Mouse (Mus musculus) MEL (cell line): Measurements from ENCODE around the gene Fat2. TPM values are rescaled to one million over a fixed set of nuclear protein-coding genes. Genes with fewer than 3 reads are reported as not detected.
A peak's percentile ranks its signal among the peaks of the same experiment; 100 is the strongest.

Experiments
- DNase-seq: peaks from one replicate; pipeline ENCODE4 v3.0.0; 2011; ENCODE audit warnings: low read depth, low spot score
- H3K27ac ChIP-seq: 2 replicates; pipeline ENCODE4 v1.5.1; 2012; ENCODE audit warnings: low read depth, mild to moderate bottlenecking, control low read depth, low read length, moderate library complexity; ENCODE audit not compliant: control insufficient read depth
- H3K27me3 ChIP-seq, 2 experiments: fragments of 150-350 bp in 1 of 2; sonication (generic) in 1 of 2; 2 replicates each; pipeline ENCODE4 v1.6.1; 2012; ENCODE audit warnings: low read length in 2 of 2, mild to moderate bottlenecking in 2 of 2, improper control_type of control experiment in 1 of 2, moderate library complexity in 1 of 2; ENCODE audit not compliant: insufficient read depth in 2 of 2, control insufficient read depth in 1 of 2
- H3K36me3 ChIP-seq, 2 experiments: 2 replicates each; pipeline ENCODE4 v1.6.1; 2012 to 2014; ENCODE audit warnings: low read length in 2 of 2, improper control_type of control experiment in 1 of 2, inconsistent platforms in 1 of 2, mild to moderate bottlenecking in 1 of 2; ENCODE audit not compliant: insufficient read depth in 2 of 2, control insufficient read depth in 1 of 2
- H3K4me1 ChIP-seq, 2 experiments: fragments of 150-350 bp in 1 of 2; sonication (generic) in 1 of 2; 2 replicates each; pipeline ENCODE4 v1.6.1; 2012; ENCODE audit warnings: low read length in 2 of 2, improper control_type of control experiment in 1 of 2, mild to moderate bottlenecking in 1 of 2; ENCODE audit not compliant: insufficient read depth in 2 of 2, control insufficient read depth in 1 of 2
- H3K4me3 ChIP-seq, 2 experiments: fragments of 150-350 bp in 1 of 2; sonication (generic) in 1 of 2; 2 replicates each; pipeline ENCODE4 v1.5.1; 2012; ENCODE audit warnings: low read depth in 2 of 2, low read length in 2 of 2, mild to moderate bottlenecking in 2 of 2, moderate library complexity in 2 of 2, control low read depth in 1 of 2, improper control_type of control experiment in 1 of 2; ENCODE audit not compliant: control insufficient read depth in 1 of 2, insufficient read depth in 1 of 2
- H3K79me2 ChIP-seq: 2 replicates; pipeline ENCODE4 v1.6.1; 2012; ENCODE audit warnings: mild to moderate bottlenecking, low read length, moderate library complexity; ENCODE audit not compliant: control insufficient read depth, poor library complexity, insufficient read depth
- H3K9ac ChIP-seq: 2 replicates; pipeline ENCODE4 v1.6.1; 2012; ENCODE audit warnings: low read depth, mild to moderate bottlenecking, control low read depth, low read length, moderate library complexity; ENCODE audit not compliant: control insufficient read depth, poor library complexity, severe bottlenecking
- H3K9me3 ChIP-seq: fragments of 150-350 bp; sonication (generic); replicated peaks from 2 replicates; pipeline ENCODE4 v1.6.1; 2012; ENCODE audit warnings: mild to moderate bottlenecking, low read length, improper control_type of control experiment, moderate library complexity; ENCODE audit not compliant: insufficient read depth
- BHLHE40 ChIP-seq: IDR thresholded peaks from 2 replicates; pipeline ENCODE4 v1.6.1; 2012; ENCODE audit warnings: low read depth, mild to moderate bottlenecking, inconsistent platforms, low read length, improper control_type of control experiment, borderline replicate concordance
- CHD1 ChIP-seq: IDR thresholded peaks from 2 replicates; pipeline ENCODE4 v1.6.1; 2012; ENCODE audit warnings: low read depth, mild to moderate bottlenecking, inconsistent platforms, low read length, improper control_type of control experiment
- CHD2 ChIP-seq: IDR thresholded peaks from 2 replicates; pipeline ENCODE4 v1.6.1; 2011; ENCODE audit warnings: low read length, improper control_type of control experiment
- CTCF ChIP-seq, 3 experiments: IDR thresholded peaks in 2 of 3; conservative IDR thresholded peaks in 1 of 3; 2 replicates each; pipeline ENCODE4 v1.5.1; 2011 to 2012; ENCODE audit warnings: low read length in 3 of 3, low read depth in 2 of 3, mild to moderate bottlenecking in 2 of 3, improper control_type of control experiment in 1 of 3, inconsistent platforms in 1 of 3, mixed read lengths in 1 of 3, moderate library complexity in 1 of 3; ENCODE audit not compliant: control insufficient read depth in 1 of 3, insufficient read depth in 1 of 3, poor library complexity in 1 of 3, severe bottlenecking in 1 of 3
- E2F4 ChIP-seq: IDR thresholded peaks from 2 replicates; pipeline ENCODE4 v1.6.1; 2011; ENCODE audit warnings: low read depth, low read length, improper control_type of control experiment, borderline replicate concordance
- ELF1 ChIP-seq: IDR thresholded peaks from 2 replicates; pipeline ENCODE4 v1.6.1; 2014; ENCODE audit warnings: low read depth, mild to moderate bottlenecking, inconsistent platforms, low read length, improper control_type of control experiment, moderate library complexity
- ETS1 ChIP-seq: IDR thresholded peaks from 2 replicates; pipeline ENCODE4 v1.6.1; 2012; ENCODE audit warnings: low read depth, mild to moderate bottlenecking, inconsistent platforms, low read length, improper control_type of control experiment, moderate library complexity
- GABPA ChIP-seq: IDR thresholded peaks from 2 replicates; pipeline ENCODE4 v1.6.1; 2012; ENCODE audit warnings: low read depth, mild to moderate bottlenecking, inconsistent platforms, low read length, improper control_type of control experiment, moderate library complexity
- GATA1 ChIP-seq: IDR thresholded peaks from 2 replicates; pipeline ENCODE4 v1.6.1; 2011; ENCODE audit warnings: low read depth, low read length, improper control_type of control experiment
- HCFC1 ChIP-seq: IDR thresholded peaks from 2 replicates; pipeline ENCODE4 v1.6.1; 2012; ENCODE audit warnings: low read depth, mild to moderate bottlenecking, inconsistent platforms, low read length, improper control_type of control experiment, moderate library complexity
- JUND ChIP-seq: IDR thresholded peaks from 2 replicates; pipeline ENCODE4 v1.6.1; 2011; ENCODE audit warnings: low read depth, mild to moderate bottlenecking, improper control_type of control experiment, low read length
- KAT2A ChIP-seq: conservative IDR thresholded peaks from 2 replicates; pipeline ENCODE4 v1.6.1; 2012; ENCODE audit warnings: low read depth, low read length, improper control_type of control experiment, inconsistent platforms
- MAX ChIP-seq: IDR thresholded peaks from 2 replicates; pipeline ENCODE4 v1.6.1; 2011; ENCODE audit warnings: low read length, improper control_type of control experiment
- MAZ ChIP-seq: IDR thresholded peaks from 2 replicates; pipeline ENCODE4 v1.6.1; 2012; ENCODE audit warnings: low read depth, mild to moderate bottlenecking, inconsistent platforms, low read length, improper control_type of control experiment
- MEF2A ChIP-seq: IDR thresholded peaks from 2 replicates; pipeline ENCODE4 v1.6.1; 2014; ENCODE audit warnings: low read depth, mild to moderate bottlenecking, inconsistent platforms, low read length, improper control_type of control experiment; ENCODE audit not compliant: poor library complexity, insufficient replicate concordance, severe bottlenecking; ENCODE audit errors: extremely low read depth
- MXI1 ChIP-seq: IDR thresholded peaks from 2 replicates; pipeline ENCODE4 v1.6.1; 2011; ENCODE audit warnings: mild to moderate bottlenecking, low read depth, low read length, improper control_type of control experiment
- MYC ChIP-seq: IDR thresholded peaks from 2 replicates; pipeline ENCODE4 v1.6.1; 2011; ENCODE audit warnings: low read depth, mild to moderate bottlenecking, low read length, improper control_type of control experiment, moderate library complexity
- NELFE ChIP-seq: IDR thresholded peaks from 2 replicates; pipeline ENCODE4 v1.6.1; 2011; ENCODE audit warnings: low read depth, low read length, improper control_type of control experiment
- NRF1 ChIP-seq: IDR thresholded peaks from 2 replicates; pipeline ENCODE4 v1.6.1; 2014; ENCODE audit warnings: low read depth, mild to moderate bottlenecking, inconsistent platforms, low read length, improper control_type of control experiment, moderate library complexity; ENCODE audit not compliant: poor library complexity, insufficient read depth, severe bottlenecking
- POLR2A ChIP-seq, 2 experiments: IDR thresholded peaks; 2 replicates each; pipeline ENCODE4 v1.6.1; 2011 to 2012; ENCODE audit warnings: low read length in 2 of 2, mild to moderate bottlenecking in 2 of 2, control low read depth in 1 of 2, improper control_type of control experiment in 1 of 2, low read depth in 1 of 2, moderate library complexity in 1 of 2; ENCODE audit not compliant: control insufficient read depth in 1 of 2, insufficient read depth in 1 of 2, poor library complexity in 1 of 2
- POLR2AphosphoS5 ChIP-seq: IDR thresholded peaks from 2 replicates; pipeline ENCODE4 v1.6.1; 2012; ENCODE audit warnings: low read depth, borderline replicate concordance, mild to moderate bottlenecking, inconsistent platforms, low read length, moderate library complexity, mixed read lengths
- RAD21 ChIP-seq: IDR thresholded peaks from 2 replicates; pipeline ENCODE4 v1.6.1; 2011; ENCODE audit warnings: mild to moderate bottlenecking, low read depth, low read length, improper control_type of control experiment
- SIN3A ChIP-seq: IDR thresholded peaks from 2 replicates; pipeline ENCODE4 v1.6.1; 2012; ENCODE audit warnings: low read length, improper control_type of control experiment, inconsistent platforms
- SMC3 ChIP-seq: IDR thresholded peaks from 2 replicates; pipeline ENCODE4 v1.6.1; 2011; ENCODE audit warnings: low read depth, low read length, improper control_type of control experiment
- TBP ChIP-seq: IDR thresholded peaks from 2 replicates; pipeline ENCODE4 v1.8.0; 2011; ENCODE audit warnings: low read depth, low read length, improper control_type of control experiment
- TCF12 ChIP-seq: IDR thresholded peaks from 2 replicates; pipeline ENCODE4 v1.6.1; 2014; ENCODE audit warnings: low read depth, mild to moderate bottlenecking, inconsistent platforms, low read length, improper control_type of control experiment, moderate library complexity
- UBTF ChIP-seq: IDR thresholded peaks from 2 replicates; pipeline ENCODE4 v1.6.1; 2012; ENCODE audit warnings: low read depth, mild to moderate bottlenecking, inconsistent platforms, low read length, improper control_type of control experiment, moderate library complexity, borderline replicate concordance; ENCODE audit not compliant: insufficient read depth
- USF1 ChIP-seq: IDR thresholded peaks from 2 replicates; pipeline ENCODE4 v1.6.1; 2014; ENCODE audit warnings: low read depth, mild to moderate bottlenecking, inconsistent platforms, low read length, improper control_type of control experiment, moderate library complexity
- USF2 ChIP-seq, 2 experiments: IDR thresholded peaks; 2 replicates each; pipeline ENCODE4 v1.6.1; 2011 to 2012; ENCODE audit warnings: improper control_type of control experiment in 2 of 2, low read length in 2 of 2, borderline replicate concordance in 1 of 2, inconsistent platforms in 1 of 2, low read depth in 1 of 2, mild to moderate bottlenecking in 1 of 2; ENCODE audit not compliant: insufficient read depth in 1 of 2
- ZC3H11A ChIP-seq: IDR thresholded peaks from 2 replicates; pipeline ENCODE4 v1.6.1; 2012; ENCODE audit warnings: low read depth, mild to moderate bottlenecking, inconsistent platforms, low read length, improper control_type of control experiment
- ZMIZ1 ChIP-seq: IDR thresholded peaks from 2 replicates; pipeline ENCODE4 v1.6.1; 2012; ENCODE audit warnings: low read depth, mild to moderate bottlenecking, inconsistent platforms, low read length, improper control_type of control experiment, moderate library complexity
- polyA plus RNA-seq, 2 experiments: library from polyadenylated mRNA; stranded (reverse) in 1 of 2; unstranded in 1 of 2; fragments of >175 nt in 1 of 2; fragments of >200 nt in 1 of 2; gene quantifications; 2 replicates each; pipeline versions ENCODE4 v1.2.1 to v1.2.4; 2012; ENCODE audit warnings: low replicate concordance in 2 of 2, low read depth in 1 of 2; ENCODE audit not compliant: insufficient read length in 2 of 2, insufficient read depth in 1 of 2, missing spikeins in 1 of 2
- total RNA-seq: library from RNA; depleted of rRNA; stranded (reverse); fragments of 300-350 nt; gene quantifications from 2 replicates; pipeline ENCODE4 v1.2.3, GENCODE M21; 2012

The Fat2 gene
- total and polyA plus RNA-seq, 3 experiments: under 0.01 to 0.01 TPM; not detected in 1

DNA sequence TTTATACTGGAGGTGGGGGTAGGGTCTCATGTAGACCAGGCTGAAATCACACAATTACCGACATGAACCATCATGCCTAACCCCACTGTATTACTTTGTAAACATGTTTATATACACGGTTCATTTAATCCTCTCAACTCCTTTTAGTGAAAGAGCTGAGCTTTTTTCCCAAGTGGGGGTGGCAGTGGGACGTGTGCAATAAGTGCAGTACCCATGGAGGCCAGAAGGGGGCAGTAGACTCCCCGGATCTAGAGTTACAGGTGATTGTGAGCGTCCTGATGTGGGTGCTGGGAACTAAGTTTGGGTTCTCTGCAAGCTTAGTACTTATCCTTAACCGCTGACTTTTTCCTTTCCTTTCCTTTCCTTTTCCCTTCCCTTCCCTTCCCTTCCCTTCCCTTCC, 37.5 kb upstream of the Fat2 start:
- H3K9me3 ChIP-seq: no peaks in the 10 kb centered on the region
- H3K27ac ChIP-seq: no peak overlapping the region
- peak overlapping the region; percentile 54 to 60 for H3K4me3 ChIP-seq
- peak; percentile 79 for DNase-seq
- H3K4me1 ChIP-seq: no peaks in the 10 kb centered on the region
- peak overlapping the region; percentile 56 for H3K9ac ChIP-seq
- 0 out of 4 replicates have a peak, but pooled peaks cover 0 to 3% of the 10 kb centered on the region in 2 experiments for H3K36me3 ChIP-seq
- peaks cover 2 to 7% of the 10 kb centered on the region in 2 experiments; a peak in 3 of 4 replicates for H3K27me3 ChIP-seq
- TF ChIP-seq MAX (no peak), NELFE (no peak), CHD2 (no peak), ZC3H11A (0 out of 2 replicates have a peak, but pooled peaks have one; percentile 9), SMC3 (peak; percentile 43), ETS1 (no peak), MAZ (0 out of 2 replicates have a peak, but pooled peaks have one; percentile 68), CTCF (IDR thresholded peaks at IDR 0.05 in 2 of 3, conservative IDR thresholded peaks at IDR 0.05 in 1 of 3; ENCODE audit: control insufficient read depth in 1 of 3, insufficient read depth in 1 of 3, low read depth in 2 of 3, low read length in 3 of 3, poor library complexity in 1 of 3, severe bottlenecking in 1 of 3) (peak; percentile 75 to 91 (median 83)), RAD21 (peak; percentile 26)
- no peaks in the 10 kb centered on the region for H3K79me2 ChIP-seq

DNA sequence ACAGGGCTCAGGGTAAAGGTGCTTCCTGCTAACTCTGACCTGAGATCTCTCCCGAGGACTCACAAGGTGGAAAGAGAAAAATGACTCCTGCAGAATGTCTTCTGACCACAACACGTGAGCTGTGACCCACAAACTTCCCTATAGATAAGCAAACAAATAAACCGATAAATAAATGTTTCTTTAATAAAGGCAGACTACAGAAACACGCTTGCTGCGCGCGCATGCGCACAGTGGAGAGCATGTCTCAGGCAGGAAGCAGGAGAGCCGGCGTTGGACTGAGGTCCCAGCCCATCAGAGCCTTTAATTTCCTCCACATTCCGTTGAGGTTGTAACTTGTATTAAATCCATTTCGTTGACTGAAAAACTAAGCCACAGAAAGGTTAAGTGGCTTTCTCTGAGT, 37.0 kb upstream of the Fat2 start:
- Histone ChIP-seq H3K4me1 (no peaks in the 10 kb centered on the region), H3K27ac (no peak overlapping the region), H3K4me3 (peak overlapping the region; percentile 54 to 60), H3K36me3 (0 out of 4 replicates have a peak, but pooled peaks cover 0 to 3% of the 10 kb centered on the region in 2 experiments), H3K79me2 (no peaks in the 10 kb centered on the region), H3K9ac (peak overlapping the region; percentile 56), H3K9me3 (no peaks in the 10 kb centered on the region), H3K27me3 (peaks cover 2 to 8% of the 10 kb centered on the region in 2 experiments; a peak in 3 of 4 replicates)
- peak; percentile 91 for DNase-seq
- TF ChIP-seq ZMIZ1: no peak
- TF ChIP-seq POLR2A (IDR thresholded peaks at IDR 0.05; ENCODE audit: control insufficient read depth in 1 of 2, insufficient read depth in 1 of 2, low read depth in 1 of 2, low read length in 2 of 2, poor library complexity in 1 of 2): peak; percentile 34 to 69; a peak in 2 of 4 replicates
- TF ChIP-seq POLR2AphosphoS5: no peak
- no peak for TF ChIP-seq TCF12
- no peak for TF ChIP-seq UBTF
- no peak for TF ChIP-seq GABPA
- 0 out of 2 replicates have a peak, but pooled peaks have one; percentile 69 for TF ChIP-seq MYC
- no peak for TF ChIP-seq MEF2A
- TF ChIP-seq NRF1: peak; percentile 99
- peak; percentile 26; the same call in 1 of the 2 replicates for TF ChIP-seq SIN3A
- no peak for TF ChIP-seq KAT2A
- peak; percentile 73 for TF ChIP-seq TBP
- TF ChIP-seq MAX: peak; percentile 54; the same call in 1 of the 2 replicates
- TF ChIP-seq USF2 (IDR thresholded peaks at IDR 0.05; ENCODE audit: borderline replicate concordance in 1 of 2, insufficient read depth in 1 of 2, low read depth in 1 of 2, low read length in 2 of 2): no peak
- peak; percentile 51; the same call in 1 of the 2 replicates for TF ChIP-seq MXI1
- TF ChIP-seq USF1: peak; percentile 41; the same call in 1 of the 2 replicates
- TF ChIP-seq BHLHE40: peak; percentile 90
- peak; percentile 40 for TF ChIP-seq HCFC1
- TF ChIP-seq ELF1: peak; percentile 74
- TF ChIP-seq GATA1: 0 out of 2 replicates have a peak, but pooled peaks have one; percentile 43
- TF ChIP-seq CHD1: no peak
- no peak for TF ChIP-seq E2F4
- TF ChIP-seq NELFE: peak; percentile 70
- no peak for TF ChIP-seq JUND
